Mouse (Mus musculus) spleen, adult 2 months (tissue): ENCODE data around the gene Vps4b. TPM values are rescaled to one million over a fixed set of nuclear protein-coding genes. Genes with fewer than 3 reads are reported as not detected.
"Not testable (repeated sequence)": the region's sequence is repeated elsewhere in the genome, so short reads cannot be mapped to it uniquely, and the experiment has no call there.

Source experiments
- DNase-seq, 2 experiments: peaks; one replicate each; pipeline versions ENCODE4 v3.0.0 to v3.0.0-alpha.2; 2012 to 2021; ENCODE audit warnings: low spot score in 2 of 2, low read depth in 1 of 2
- H3K27ac ChIP-seq: fragments of 200-500 bp; 2 replicates; pipeline ENCODE4 v1.5.1; 2012; ENCODE audit warnings: low read length, inconsistent platforms; ENCODE audit not compliant: insufficient read depth
- H3K27me3 ChIP-seq: fragments of 200-500 bp; 2 replicates; pipeline ENCODE4 v1.6.1; 2012; ENCODE audit warnings: mild to moderate bottlenecking, moderate library complexity, low read length, inconsistent platforms; ENCODE audit not compliant: control insufficient read depth, insufficient read depth
- H3K36me3 ChIP-seq: fragments of 200-500 bp; 2 replicates; pipeline ENCODE4 v1.6.1; 2012; ENCODE audit warnings: mild to moderate bottlenecking, low read length, inconsistent platforms; ENCODE audit not compliant: control insufficient read depth, insufficient read depth
- H3K4me1 ChIP-seq: fragments of 200-500 bp; 2 replicates; pipeline ENCODE4 v1.6.1; 2011; ENCODE audit warnings: inconsistent platforms; ENCODE audit not compliant: control insufficient read depth, insufficient read depth, insufficient read length
- H3K4me3 ChIP-seq: fragments of 200-500 bp; 2 replicates; pipeline ENCODE4 v1.5.1; 2011; ENCODE audit warnings: mild to moderate bottlenecking, inconsistent platforms; ENCODE audit not compliant: insufficient read depth, insufficient read length; ENCODE audit errors: extremely low read depth
- CTCF ChIP-seq: fragments of 200-500 bp; IDR thresholded peaks from 2 replicates; pipeline ENCODE4 v1.5.1; 2011; ENCODE audit warnings: mild to moderate bottlenecking, inconsistent platforms; ENCODE audit not compliant: insufficient read depth, insufficient read length, insufficient replicate concordance; ENCODE audit errors: extremely low read depth
- POLR2A ChIP-seq: fragments of 200-500 bp; IDR thresholded peaks from 2 replicates; pipeline ENCODE4 v1.6.1; 2011; ENCODE audit warnings: low read depth, low read length, inconsistent platforms
- WGBS: fragments of 180-500 bp; shearing (Covaris S2); methylation state at CpG from one replicate; pipeline ENCODE4 v1.1.7; 2018; 5-methylcytosine and 5-hydroxymethylcytosine counted together
- polyA plus RNA-seq: library from polyadenylated mRNA; depleted of rRNA; stranded (reverse); fragments of >200 nt; gene quantifications from 2 replicates; pipeline ENCODE4 v1.2.3, GENCODE M21; 2012

Gene Vps4b
- polyA plus RNA-seq, 1 experiment: 10.1 TPM

GRCm38 (mm10) chr1:106739810-106740209, 56.7 kb downstream of the Vps4b start:
- 94% methylated on average over 5 of the region's 5 CpGs for WGBS

GRCm38 (mm10) chr1:106738092-106738491, 58.4 kb downstream of the Vps4b start:
- H3K27me3 ChIP-seq: no peaks in the 10 kb centered on the region
- H3K4me1 ChIP-seq: no peaks in the 10 kb centered on the region
- H3K36me3 ChIP-seq: peaks cover 16% of the 10 kb centered on the region
- DNase-seq: peak in 1 of 2 experiments; percentile 51
- 86% methylated on average over 3 of the region's 3 CpGs for WGBS
- no peak overlapping the region for H3K4me3 ChIP-seq
- TF ChIP-seq POLR2A (no peak), CTCF (peak; percentile 30; the same call in 1 of the 2 replicates)
- H3K27ac ChIP-seq: no peak overlapping the region

More at GRCm38 (mm10) chr1:106739810-106740209, 56.7 kb downstream of the Vps4b start:
- Histone ChIP-seq H3K27ac (no peak overlapping the region), H3K27me3 (no peaks in the 10 kb centered on the region), H3K36me3 (peaks cover 11% of the 10 kb centered on the region), H3K4me3 (no peak overlapping the region), H3K4me1 (no peaks in the 10 kb centered on the region)
- DNase-seq: no peak
- TF ChIP-seq CTCF: no peak
- TF ChIP-seq POLR2A: no peak

- Histone ChIP-seq H3K36me3 (peaks cover 16% of the 10 kb centered on the region), H3K4me3 (no peak overlapping the region), H3K4me1 (no peaks in the 10 kb centered on the region), H3K27me3 (no peaks in the 10 kb centered on the region), H3K27ac (no peak overlapping the region)
- DNase-seq: no peak
- TF ChIP-seq POLR2A (no peak), CTCF (no peak)
- WGBS: 96% methylated on average over 8 of the region's 8 CpGs
These were observed 60.3 kb downstream of the Vps4b start for GRCm38 (mm10) chr1:106736211-106736610.

GRCm38 (mm10) chr1:106735586-106735985, 60.9 kb downstream of the Vps4b start:
- Histone ChIP-seq H3K27me3 (no peaks in the 10 kb centered on the region), H3K4me1 (no peaks in the 10 kb centered on the region), H3K27ac (no peak overlapping the region), H3K4me3 (no peak overlapping the region), H3K36me3 (peaks cover 10% of the 10 kb centered on the region)
- DNase-seq: peak in 1 of 2 experiments; percentile 36
- no peak for TF ChIP-seq POLR2A
- peak; percentile 66; the same call in 1 of the 2 replicates for TF ChIP-seq CTCF
- WGBS: 63% methylated on average over 2 of the region's 2 CpGs

GRCm38 (mm10) chr1:106722061-106722460, 74.5 kb downstream of the Vps4b start:
- DNase-seq: no peak
- TF ChIP-seq CTCF (no peak), POLR2A (no peak)
- WGBS: 90% methylated on average over 5 of the region's 5 CpGs

GRCm38 (mm10) chr1:106717736-106718135, 78.8 kb downstream of the Vps4b start:
- 75% methylated on average over 7 of the region's 7 CpGs for WGBS
- H3K36me3 ChIP-seq, H3K4me3 ChIP-seq, H3K4me1 ChIP-seq, DNase-seq, H3K27ac ChIP-seq, H3K27me3 ChIP-seq: not testable (repeated sequence)

More at GRCm38 (mm10) chr1:106722061-106722460, 74.5 kb downstream of the Vps4b start:
- no peak overlapping the region for H3K27ac ChIP-seq
- H3K4me1 ChIP-seq: no peaks in the 10 kb centered on the region
- no peaks in the 10 kb centered on the region for H3K27me3 ChIP-seq
- H3K4me3 ChIP-seq: no peak overlapping the region
- H3K36me3 ChIP-seq: peaks cover 7% of the 10 kb centered on the region

GRCm38 (mm10) chr1:106717071-106717601, 79.4 kb downstream of the Vps4b start:
- Histone ChIP-seq H3K36me3 (no peaks in the 10 kb centered on the region), H3K4me1 (peaks cover 3% of the 10 kb centered on the region; the same call in 1 of the 2 replicates), H3K27me3 (no peaks in the 10 kb centered on the region), H3K27ac (no peak overlapping the region), H3K4me3 (no peak overlapping the region)
- WGBS: 30% methylated on average over 7 of the region's 7 CpGs
- TF ChIP-seq CTCF (peak; percentile 83; the same call in 1 of the 2 replicates), POLR2A (no peak)
- peak; percentile 39 to 75 for DNase-seq
